Mouse (Mus musculus): ENCODE data around the gene Gm3164. TPM values are rescaled to one million over a fixed set of nuclear protein-coding genes. Genes with fewer than 3 reads are reported as not detected.
A peak's percentile ranks its signal among the peaks of the same experiment; 100 is the strongest.
"Not testable (repeated sequence)": the region's sequence is repeated elsewhere in the genome, so short reads cannot be mapped to it uniquely, and the experiment has no call there.

Gm3164 gene
- total RNA-seq (2021) = 1 to 10 TPM; 5.4 to 7.8 TPM

GRCm38 (mm10) chr14:4414965-4415835 is at the start of gene Gm3164:
Gene Gm3164 (plus strand): TSS chr14:4415448.
- peak; percentile 56 for DNase-seq
- intact Hi-C loops (cut with DNase I) = not testable (repeated sequence)

- intact Hi-C loops (cut with DNase I); DNase-seq: not testable (repeated sequence)
These were observed 46.3 kb upstream of the Gm3164 start for GRCm38 (mm10) chr14:4368991-4369390.

DNA sequence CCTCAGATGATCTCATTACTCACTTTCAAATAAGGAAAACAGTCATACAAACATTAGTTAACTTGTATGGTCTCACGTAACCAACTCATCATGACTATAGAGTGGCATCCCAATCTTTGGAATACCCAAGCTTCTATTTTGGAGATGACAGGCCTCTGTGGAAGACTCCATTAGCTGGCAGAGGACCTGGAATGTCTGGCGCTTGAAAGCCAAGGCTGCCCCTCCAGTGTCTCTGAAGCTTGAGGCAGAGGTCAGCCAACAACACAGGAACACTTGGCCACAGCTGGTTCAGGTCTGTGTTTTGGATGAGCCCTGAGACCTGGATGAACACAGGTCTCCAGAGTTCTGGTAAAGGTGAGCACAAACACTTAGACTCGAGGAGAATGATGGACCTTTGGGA is 45.6 kb upstream of the Gm3164 start:
- DNase-seq; intact Hi-C loops (cut with DNase I): not testable (repeated sequence)

- DNase-seq; intact Hi-C loops (cut with DNase I): not testable (repeated sequence)
These were observed 37.4 kb upstream of the Gm3164 start for GRCm38 (mm10) chr14:4377871-4378270.

- DNase-seq; intact Hi-C loops (cut with DNase I): not testable (repeated sequence)
These were observed 29.6 kb upstream of the Gm3164 start for GRCm38 (mm10) chr14:4385606-4386005.

DNA sequence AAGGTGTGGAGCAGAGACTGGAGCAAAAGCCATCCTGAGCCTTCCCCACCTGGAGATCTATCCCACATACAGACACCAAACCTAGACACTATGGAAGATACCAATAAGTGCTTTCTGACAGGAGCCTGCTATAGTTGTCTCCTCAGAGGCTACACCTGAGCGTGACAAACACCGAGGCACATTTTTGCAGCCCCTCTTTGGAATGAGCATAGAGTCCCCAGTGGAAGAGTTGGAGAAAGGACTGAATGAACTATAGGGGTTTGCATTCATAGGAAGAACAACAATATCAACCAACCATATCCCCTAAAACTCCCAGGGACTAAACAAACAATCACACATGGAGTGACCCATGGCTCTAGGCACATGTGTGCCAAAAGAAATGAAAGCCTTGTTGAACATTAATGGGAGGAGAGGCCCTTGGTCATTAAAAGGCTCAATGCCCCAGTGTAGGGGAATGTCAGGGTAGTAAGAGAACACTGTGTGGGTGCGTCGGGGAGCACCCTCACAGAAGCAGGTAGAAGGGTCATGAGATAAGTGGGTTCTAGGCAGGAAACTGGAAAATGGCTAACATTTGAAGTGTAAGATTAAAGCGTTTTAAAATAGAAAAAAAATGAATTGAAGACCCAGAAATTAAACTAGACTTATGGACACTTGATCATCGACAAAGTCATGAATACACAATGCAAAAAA is 22.3 kb upstream of the Gm3164 start:
- intact Hi-C loops (cut with DNase I); DNase-seq: not testable (repeated sequence)

- intact Hi-C loops (cut with DNase I) = not testable (repeated sequence)
These were observed 18.0 kb upstream of the Gm3164 start, which contains the start of gene Gm3159 for GRCm38 (mm10) chr14:4397226-4397625. Gene Gm3159 (plus strand): TSS chr14:4397526.

GRCm38 (mm10) chr14:4398624-4399023 is 16.6 kb upstream of the Gm3164 start:
- intact Hi-C loops (cut with DNase I) = not testable (repeated sequence)

More at GRCm38 (mm10) chr14:4397226-4397625, 18.0 kb upstream of the Gm3164 start, which contains the start of gene Gm3159:
- DNase-seq = not testable (repeated sequence)

GRCm38 (mm10) chr14:4400115-4400789 is 15.0 kb upstream of the Gm3164 start:
- intact Hi-C loops (cut with DNase I); DNase-seq: not testable (repeated sequence)

More at GRCm38 (mm10) chr14:4398624-4399023, 16.6 kb upstream of the Gm3164 start:
- not testable (repeated sequence) for DNase-seq

DNA sequence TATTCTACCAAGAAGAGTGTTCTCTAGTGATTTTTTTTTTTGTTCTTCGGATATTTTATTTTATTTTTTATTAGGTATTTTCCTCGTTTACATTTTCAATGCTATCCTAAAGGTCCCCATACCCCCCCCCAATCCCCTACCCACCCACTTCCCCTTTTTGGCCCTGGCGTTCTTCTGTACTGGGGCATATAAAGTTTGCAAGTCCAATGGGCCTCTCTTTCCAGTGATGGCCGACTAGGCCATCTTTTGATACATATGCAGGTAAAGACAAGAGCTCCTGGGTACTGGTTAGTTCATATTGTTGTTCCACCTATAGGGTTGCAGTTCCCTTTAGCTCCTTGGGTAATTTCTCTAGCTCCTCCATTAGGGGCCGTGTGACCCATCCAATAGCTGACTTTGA is 14.0 kb upstream of the Gm3164 start:
- DNase-seq; intact Hi-C loops (cut with DNase I): not testable (repeated sequence)

GRCm38 (mm10) chr14:4403840-4404239 is 11.4 kb upstream of the Gm3164 start:
- DNase-seq; intact Hi-C loops (cut with DNase I): not testable (repeated sequence)

GRCm38 (mm10) chr14:4409939-4410338 is 5.3 kb upstream of the Gm3164 start:
- intact Hi-C loops (cut with DNase I); DNase-seq: not testable (repeated sequence)

DNA sequence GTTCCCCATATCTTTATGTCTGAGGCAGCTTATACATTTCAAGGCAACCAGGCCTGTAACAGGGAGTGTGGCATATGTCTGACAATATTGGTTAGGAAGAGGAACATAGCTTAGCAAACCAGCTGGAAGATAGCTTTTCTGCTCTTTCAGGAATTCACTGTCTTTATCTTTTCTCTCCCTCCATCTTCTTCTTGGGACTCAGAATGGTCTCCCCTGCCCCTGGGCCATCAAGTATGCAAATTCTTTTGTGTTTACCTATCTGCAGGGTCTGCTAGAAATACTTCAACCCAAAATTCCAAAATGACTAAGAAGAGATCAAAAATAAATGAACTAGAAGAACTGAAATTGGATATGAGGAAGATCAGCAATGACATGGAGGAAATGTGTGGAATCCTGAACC is 15.4 kb downstream of the Gm3164 start, which contains the start of gene Gm3173:
Gm3173 (plus strand) TSS at position 301 of the 400 bp plus-strand sequence.
- DNase-seq; intact Hi-C loops (cut with DNase I): not testable (repeated sequence)

DNA sequence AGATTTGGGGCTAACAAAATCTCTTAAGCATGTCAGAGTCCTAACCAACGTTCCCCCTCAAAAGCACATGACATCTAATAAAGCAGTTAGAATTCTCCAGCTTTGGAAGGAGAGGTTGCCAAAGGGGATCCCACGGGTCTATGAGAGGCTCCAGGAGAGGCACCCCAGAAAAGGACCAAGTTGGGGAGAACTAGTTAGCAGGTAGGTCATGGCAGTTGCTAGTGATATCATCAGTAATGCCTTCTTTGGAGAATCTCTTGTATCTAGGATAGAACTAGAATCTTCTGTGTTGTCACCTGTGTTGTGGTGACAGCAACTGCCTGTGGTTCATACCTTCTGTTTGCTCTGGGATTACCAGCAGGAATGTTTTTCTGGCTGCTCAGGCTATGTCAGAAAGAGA is 66.2 kb downstream of the Gm3164 start, which contains the start of gene Gm3182:
Gm3182 (plus strand) TSS at position 301 of the 400 bp plus-strand sequence.
- DNase-seq; intact Hi-C loops (cut with DNase I): not testable (repeated sequence)

Other genes with a start within 250 kb of the Gm3164 start
- gene Gm2974, start 232.9 kb upstream of the Gm3164 start, total RNA-seq (2021) = 10 to 100 TPM in 1 of 2 experiments, 1 to 10 TPM in 1; 6.0 to 10.7 TPM
- gene Gm3138, start 165.8 kb upstream of the Gm3164 start, total RNA-seq (2021) = not detected
- not detected for gene Gm3149, start 98.2 kb upstream of the Gm3164 start, total RNA-seq (2021)
- 1 to 10 TPM; 7.9 to 8.0 TPM for gene 2610042L04Rik, start 80.7 kb upstream of the Gm3164 start, total RNA-seq (2021)
- gene Gm3159, start 17.9 kb upstream of the Gm3164 start, total RNA-seq (2021) = not detected
- 1 to 10 TPM; 3.2 to 3.7 TPM for gene Gm3173, start 15.5 kb downstream of the Gm3164 start, total RNA-seq (2021)
- not detected for gene Gm3182, start 66.3 kb downstream of the Gm3164 start, total RNA-seq (2021)
- gene Gm3047, start 140.0 kb downstream of the Gm3164 start, total RNA-seq (2021) = not detected
- 1 to 10 TPM; 1.0 to 1.2 TPM for gene Gm8159, start 216.9 kb downstream of the Gm3164 start, total RNA-seq (2021)
- gene Gm3239, start 248.7 kb downstream of the Gm3164 start, total RNA-seq (2021) = 1 to 10 TPM in 1 of 2 experiments, under 1 TPM in 1; 0.66 to 1.0 TPM